Mouse (Mus musculus): ENCODE measurements around the gene Samm50. TPM values are rescaled to one million over a fixed set of nuclear protein-coding genes. Genes with fewer than 3 reads are reported as not detected.

The Samm50 gene
- polyA plus RNA-seq, 1 experiment from 2014 or later, result 110 TPM

Small RNAs within 50 kb of the gene (microRNA-seq; reads per million reads assigned to microRNA genes)
- 1.5 reads per million for gene Mir6392

Other genes starting within 250 kb of the Samm50 start
- gene Efcab6, start 126.9 kb upstream of the Samm50 start, polyA plus RNA-seq (2016; fragmentation: Nextera tagmentation; extraction: Ambion mirVana), result 0.24 and 0.26 TPM in 2 replicates
- gene Sult4a1, start 86.5 kb upstream of the Samm50 start, polyA plus RNA-seq (2016; fragmentation: Nextera tagmentation; extraction: Ambion mirVana), result 11.2 and 14.3 TPM in 2 replicates
- not detected in 2 replicates for gene Pnpla5, start 69.1 kb upstream of the Samm50 start, polyA plus RNA-seq (2016; fragmentation: Nextera tagmentation; extraction: Ambion mirVana)
- 2.2 and 3.1 TPM in 2 replicates for gene Pnpla3, start 24.4 kb upstream of the Samm50 start, polyA plus RNA-seq (2016; fragmentation: Nextera tagmentation; extraction: Ambion mirVana)
- gene Parvb, start 39.8 kb downstream of the Samm50 start, polyA plus RNA-seq (2016; fragmentation: Nextera tagmentation; extraction: Ambion mirVana), result 7.4 and 8.4 TPM in 2 replicates
- 0.89 and 1.0 TPM in 2 replicates for gene Parvg, start 131.8 kb downstream of the Samm50 start, polyA plus RNA-seq (2016; fragmentation: Nextera tagmentation; extraction: Ambion mirVana)